Comparison of ENCODE assay signal across 8 mouse cellular contexts in the genomic region with DNA sequence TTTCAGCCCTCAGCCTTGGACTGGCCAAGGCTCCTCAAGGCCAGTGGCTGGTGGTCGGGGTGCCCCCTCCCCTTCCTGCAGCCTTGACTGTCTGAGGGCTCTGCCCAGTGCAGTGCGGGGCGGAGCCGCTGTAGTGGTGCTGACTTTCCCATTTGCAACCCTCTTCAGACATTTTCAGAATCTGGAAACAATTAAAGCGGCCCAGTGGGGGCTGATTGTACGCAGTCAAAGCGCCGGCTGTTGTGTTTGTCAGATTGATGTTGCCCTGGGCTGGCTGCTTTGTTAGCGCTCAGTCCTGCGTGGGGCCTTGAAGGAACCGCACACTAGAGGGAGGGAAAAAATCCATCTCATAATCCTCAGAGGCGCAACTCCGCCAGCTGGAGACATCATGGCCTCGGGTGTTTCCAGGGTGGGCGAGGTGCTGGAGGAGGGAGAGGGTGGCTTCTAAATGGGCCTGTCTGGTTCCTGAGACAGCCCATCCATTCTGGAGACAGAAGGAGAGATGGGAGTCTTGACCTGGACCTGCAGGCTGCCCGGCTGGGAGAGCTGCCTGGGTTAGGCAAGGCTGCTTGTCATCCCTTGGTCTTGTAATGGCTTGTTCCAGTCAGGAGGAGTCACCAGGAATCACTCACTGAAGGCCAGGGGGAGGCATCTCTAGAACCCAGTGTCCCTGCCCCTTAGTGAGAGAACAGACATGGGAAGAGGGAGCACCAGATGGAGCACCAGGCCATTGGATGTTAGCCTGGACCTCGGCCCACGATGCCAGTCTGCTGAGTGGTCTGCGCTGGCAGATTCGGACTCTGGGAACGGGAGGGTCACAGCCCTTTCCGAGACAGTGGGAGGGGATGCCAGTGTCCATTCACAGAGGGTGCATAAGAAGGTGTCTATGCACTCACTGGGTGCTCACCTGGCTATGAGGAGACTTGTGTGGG.
A peak's percentile ranks its signal among the peaks of the same experiment; 100 is the strongest.
DNase-seq lines count a peak whose midpoint lies in the region; ATAC-seq and TF ChIP-seq lines count a peak whose summit lies in the region.

No protein-coding gene starts in this region.

- H3K36me3 ChIP-seq in liver, embryonic 11.5 days (ENCODE audit: control insufficient read depth, insufficient read depth, low read length): no peaks in the 10 kb centered on the region
- H3K36me3 ChIP-seq in liver, postnatal 0 days (replicated peaks; ENCODE audit: insufficient read depth, low read length): no peaks in the 10 kb centered on the region
- H3K36me3 ChIP-seq in embryonic facial prominence, embryonic 15.5 days: no peaks in the 10 kb centered on the region
- H3K36me3 ChIP-seq in limb, embryonic 10.5 days: no peaks in the 10 kb centered on the region

- WGBS in liver, embryonic 11.5 days: 67% methylated on average over 22 of the region's 22 CpGs
- 86% methylated on average over 22 of the region's 22 CpGs for WGBS in liver, postnatal 0 days (ENCODE audit: insufficient replicate concordance)
- WGBS in embryonic facial prominence, embryonic 15.5 days: 28% methylated on average over 22 of the region's 22 CpGs
- 27% methylated on average over 22 of the region's 22 CpGs for WGBS in limb, embryonic 10.5 days

- H3K4me1 ChIP-seq in liver, embryonic 11.5 days (replicated peaks; ENCODE audit: control insufficient read depth, insufficient read depth, low read length): peaks cover 52% of the 10 kb centered on the region
- H3K4me1 ChIP-seq in liver, postnatal 0 days (ENCODE audit: insufficient read depth): peaks cover 27% of the 10 kb centered on the region
- peaks cover 83% of the 10 kb centered on the region for H3K4me1 ChIP-seq in embryonic facial prominence, embryonic 15.5 days
- H3K4me1 ChIP-seq in limb, embryonic 10.5 days: peaks cover 93% of the 10 kb centered on the region

- H3K4me3 ChIP-seq in liver, embryonic 11.5 days (ENCODE audit: low read depth, low read length): no peak overlapping the region
- no peak overlapping the region for H3K4me3 ChIP-seq in liver, postnatal 0 days (ENCODE audit: low read depth, low read length)
- H3K4me3 ChIP-seq in embryonic facial prominence, embryonic 15.5 days (replicated peaks): no peak overlapping the region
- H3K4me3 ChIP-seq in limb, embryonic 10.5 days: peak overlapping the region; percentile 27

- no peak overlapping the region for H3K9ac ChIP-seq in liver, embryonic 11.5 days (ENCODE audit: low read depth, low read length)
- H3K9ac ChIP-seq in liver, postnatal 0 days (replicated peaks): no peak overlapping the region
- H3K9ac ChIP-seq in embryonic facial prominence, embryonic 15.5 days: no peak overlapping the region

- ATAC-seq in liver, embryonic 11.5 days (replicated peaks; ENCODE audit: low FRiP score): no peak
- ATAC-seq in liver, postnatal 0 days: no peak
- ATAC-seq in embryonic facial prominence, embryonic 15.5 days (ENCODE audit: insufficient number of reproducible peaks, low FRiP score, low TSS enrichment, low read depth): peak; percentile 67

- no peaks in the 10 kb centered on the region for H3K27me3 ChIP-seq in liver, embryonic 11.5 days (replicated peaks; ENCODE audit: control insufficient read depth, insufficient read depth, low read length)
- H3K27me3 ChIP-seq in liver, postnatal 0 days (ENCODE audit: insufficient read depth, low read length): no peaks in the 10 kb centered on the region
- no peaks in the 10 kb centered on the region for H3K27me3 ChIP-seq in embryonic facial prominence, embryonic 15.5 days
- H3K27me3 ChIP-seq in limb, embryonic 10.5 days (ENCODE audit: low read depth, poor library complexity, severe bottlenecking): 0 out of 2 replicates have a peak, but pooled peaks cover 3% of the 10 kb centered on the region

- no peak for TF ChIP-seq CTCF in liver, postnatal 0 days (IDR thresholded peaks at IDR 0.05; ENCODE audit: low read depth)

- DNase-seq in liver, embryonic 11.5 days (ENCODE audit: low spot score): no peak
- DNase-seq in liver, postnatal 0 days: no peak
- peak; percentile 85 for DNase-seq in limb, embryonic 10.5 days (ENCODE audit: low spot score)
- peak; percentile 72 for DNase-seq in retina, embryonic 14.5 days (ENCODE audit: low spot score)
- DNase-seq in left cerebral cortex, postnatal 36 days (ENCODE audit: low spot score in 2 of 2): no peak
- DNase-seq in Muller cell, postnatal 12 days (ENCODE audit: inconsistent ontology term): no peak
- DNase-seq in MN1 (ENCODE audit: low spot score): no peak

- H3K27ac ChIP-seq in liver, embryonic 11.5 days (ENCODE audit: low read depth, low read length): peak overlapping the region; percentile 51; the same call in 1 of the 2 replicates
- H3K27ac ChIP-seq in liver, postnatal 0 days (ENCODE audit: low read depth): no peak overlapping the region
- peak overlapping the region; percentile 77 for H3K27ac ChIP-seq in embryonic facial prominence, embryonic 15.5 days (replicated peaks)
- H3K27ac ChIP-seq in limb, embryonic 10.5 days: peak overlapping the region; percentile 90

- no peak overlapping the region for H3K4me2 ChIP-seq in liver, embryonic 11.5 days
- H3K4me2 ChIP-seq in liver, postnatal 0 days (ENCODE audit: low read depth, low read length): no peak overlapping the region
- H3K4me2 ChIP-seq in embryonic facial prominence, embryonic 15.5 days (replicated peaks): peak overlapping the region; percentile 6; the same call in 1 of the 2 replicates

- no peak for TF ChIP-seq EP300 in liver, postnatal 0 days (IDR thresholded peaks at IDR 0.05; ENCODE audit: low read depth)

- intact Hi-C loops in left cerebral cortex, postnatal 36 days (cut with DNase I): no loop called here

- no peaks in the 10 kb centered on the region for H3K9me3 ChIP-seq in liver, embryonic 11.5 days (ENCODE audit: control insufficient read depth, low read length)
- H3K9me3 ChIP-seq in liver, postnatal 0 days (ENCODE audit: low read length): no peaks in the 10 kb centered on the region
- no peaks in the 10 kb centered on the region for H3K9me3 ChIP-seq in embryonic facial prominence, embryonic 15.5 days (replicated peaks)
- no peaks in the 10 kb centered on the region for H3K9me3 ChIP-seq in limb, embryonic 10.5 days (replicated peaks)

Comparison
In these comparisons a context has a peak if more than half of its experiments do, and no peak if none do; other contexts are left out.
1. DNase-seq: peak in limb, embryonic 10.5 days (single experiment) and retina, embryonic 14.5 days (single experiment); none in liver, embryonic 11.5 days (single experiment), liver, postnatal 0 days (single experiment), left cerebral cortex, postnatal 36 days (0 of 2), Muller cell, postnatal 12 days (single experiment) and MN1 (single experiment).